Mouse (Mus musculus) embryonic facial prominence, embryonic 10.5 days (tissue): ENCODE measurements around the gene Rab31. TPM values are rescaled to one million over a fixed set of nuclear protein-coding genes. Genes with fewer than 3 reads are reported as not detected.

Experiments used
- polyA plus RNA-seq: library from polyadenylated mRNA; unstranded; fragments of >200 nt; fragmentation: Nextera tagmentation; extraction: Ambion mirVana; gene quantifications from 2 replicates; pipeline ENCODE4 v1.2.1, GENCODE M21; 2016

Gene Rab31
- polyA plus RNA-seq, 1 experiment from 2014 or later, result 58.7 TPM

Other genes with a start within 250 kb of the Rab31 start
- gene Tmem232, start 232.0 kb downstream of the Rab31 start, polyA plus RNA-seq, result not detected in 2 replicates
- gene Vapa, start 159.2 kb downstream of the Rab31 start, polyA plus RNA-seq, result 169 and 171 TPM in 2 replicates
- gene Txndc2, start 130.6 kb downstream of the Rab31 start, polyA plus RNA-seq, result 0.07 TPM in 1 of 2 replicates, not detected in the other
- 61.4 and 67.4 TPM in 2 replicates for gene Ppp4r1, start 9.8 kb upstream of the Rab31 start, polyA plus RNA-seq
- 58.5 and 61.3 TPM in 2 replicates for gene Ralbp1, start 113.0 kb upstream of the Rab31 start, polyA plus RNA-seq
- 88.5 and 90.7 TPM in 2 replicates for gene Twsg1, start 178.5 kb upstream of the Rab31 start, polyA plus RNA-seq